Mouse (Mus musculus): ENCODE data around the gene BC028528.
A peak's percentile ranks its signal among the peaks of the same experiment; 100 is the strongest.
"Not testable (repeated sequence)": the region's sequence is repeated elsewhere in the genome, so short reads cannot be mapped to it uniquely, and the experiment has no call there.

Gene BC028528

DNA sequence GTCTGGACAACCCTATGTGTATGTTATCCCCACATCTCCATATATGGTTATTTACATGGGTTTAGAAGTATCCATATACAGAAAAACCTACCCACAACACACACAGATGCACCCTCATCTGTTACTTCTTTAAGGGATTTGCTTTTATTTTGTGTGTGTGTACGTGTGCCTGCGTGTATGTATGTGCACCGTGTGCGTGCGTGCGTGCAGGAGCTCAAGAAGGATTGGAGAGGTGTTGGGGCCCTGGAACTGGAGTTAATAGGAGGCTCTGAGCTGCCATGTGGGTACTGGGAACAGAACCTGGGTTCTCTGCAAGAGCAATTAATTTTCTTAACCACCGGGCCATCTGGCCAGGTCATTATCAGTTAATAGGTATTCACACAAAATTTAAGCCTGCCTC lies 19.8 kb downstream of the BC028528 start:
- no peak for DNase-seq (ENCODE audit: low spot score in 2 of 2)

DNA sequence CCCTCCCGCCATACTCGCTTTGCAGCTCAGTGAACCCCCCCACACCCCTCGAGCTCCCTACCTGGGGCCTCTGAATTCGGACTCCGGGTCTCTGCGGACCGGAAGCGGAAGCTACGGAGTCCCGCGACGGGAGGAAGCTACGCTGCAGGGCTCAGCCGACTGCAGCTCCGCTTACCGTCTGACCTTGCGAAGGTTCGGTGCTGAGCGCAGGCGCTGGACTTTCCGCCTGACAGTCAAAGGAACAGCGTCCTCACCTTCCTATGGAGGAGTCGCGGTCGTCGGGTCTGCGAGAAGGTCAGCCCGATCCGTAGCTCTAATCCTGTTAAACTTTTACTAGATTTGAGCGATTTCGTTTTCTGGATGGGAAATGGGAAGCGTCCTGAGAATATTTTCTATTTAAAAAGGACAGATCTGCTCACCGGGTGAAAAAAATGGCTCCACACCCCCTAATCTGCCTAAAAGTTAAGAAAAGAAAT lies 20.4 kb downstream of the BC028528 start, which contains the start of gene Mrps21:
Gene Mrps21 (minus strand): TSS at position 128 of the 476 bp plus-strand sequence.
- peak; percentile 79 to 83 for DNase-seq (ENCODE audit: low spot score in 2 of 2)

DNA sequence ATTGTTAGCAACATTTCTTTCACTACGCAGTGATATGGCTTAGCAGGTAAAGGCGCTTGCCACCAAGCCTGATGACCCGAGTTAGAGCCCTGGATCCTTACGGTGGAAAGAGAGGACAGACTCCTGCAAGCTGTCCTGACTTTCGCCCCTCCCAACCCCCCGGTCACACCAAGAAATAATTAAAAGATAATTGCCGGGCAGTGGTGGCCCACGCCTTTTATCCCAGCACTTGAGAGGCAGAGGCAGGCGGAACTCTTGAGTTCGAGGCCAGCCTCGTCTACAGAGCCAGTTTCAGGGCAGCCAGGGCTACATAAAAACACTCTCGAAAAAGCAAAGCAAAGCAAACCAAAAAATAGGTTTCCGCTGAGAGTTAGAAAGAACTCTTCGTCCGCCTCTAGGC lies 20.8 kb downstream of the BC028528 start:
- no peak for DNase-seq (ENCODE audit: low spot score in 2 of 2)

DNA sequence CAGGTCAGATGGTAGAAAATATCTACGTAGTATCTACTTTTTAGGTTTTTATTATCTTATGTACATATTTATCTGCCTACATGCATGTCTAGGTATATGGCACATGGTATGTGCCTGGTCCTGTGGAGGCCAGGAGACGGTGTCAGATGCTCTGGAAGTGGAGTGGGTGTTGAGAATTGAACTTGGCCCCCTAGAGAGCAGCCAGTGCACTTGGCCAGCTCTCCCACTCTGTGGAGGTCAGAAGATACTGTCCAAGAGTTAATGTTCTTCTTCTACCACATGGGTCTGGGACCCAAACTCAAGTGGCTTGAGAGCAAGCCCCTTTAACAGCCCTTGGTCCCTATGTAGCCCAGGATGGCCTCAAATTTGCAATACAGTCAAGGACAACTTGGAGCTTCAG lies 24.4 kb downstream of the BC028528 start:
- no peak for DNase-seq (ENCODE audit: low spot score in 2 of 2)

DNA sequence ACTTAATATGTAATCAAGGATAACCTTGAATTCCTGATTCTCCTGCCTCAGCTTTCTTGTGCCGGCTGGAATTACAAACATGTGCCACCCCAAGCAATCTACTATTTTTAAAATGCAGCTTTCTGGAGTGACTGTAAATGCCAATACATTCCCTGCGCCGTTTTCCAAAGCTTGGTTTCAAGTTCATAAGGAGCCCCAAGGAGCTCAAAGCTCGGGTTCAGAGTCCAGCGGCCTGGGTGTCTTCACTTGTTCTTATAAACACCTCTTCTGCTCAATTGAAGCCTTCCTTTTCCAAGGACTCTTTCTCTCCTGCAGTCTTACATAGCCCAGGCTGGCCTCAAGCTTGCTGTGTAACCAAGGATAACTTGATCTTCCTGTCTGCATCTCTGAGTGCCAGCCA lies 25.7 kb downstream of the BC028528 start:
- no peak for DNase-seq (ENCODE audit: low spot score in 2 of 2)

DNA sequence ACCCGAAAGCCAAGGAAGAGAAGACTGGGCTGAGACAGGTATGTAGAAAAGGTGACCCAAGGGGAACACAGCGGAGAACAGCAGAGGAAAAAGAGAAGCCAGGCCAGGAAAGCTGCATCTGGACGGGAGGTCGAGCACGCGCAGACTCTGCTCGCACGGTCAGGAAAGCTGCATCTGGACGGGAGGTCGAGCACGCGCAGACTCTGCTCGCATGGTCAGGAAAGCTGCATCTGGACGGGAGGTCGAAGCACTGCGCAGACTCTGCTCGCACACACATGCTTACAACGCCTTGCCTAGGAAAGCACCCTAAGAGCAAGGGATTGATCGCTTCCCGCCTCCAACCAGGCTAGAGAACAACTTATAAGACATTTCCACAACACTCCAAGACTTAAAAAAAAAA lies 26.2 kb downstream of the BC028528 start:
- no peak for DNase-seq (ENCODE audit: low spot score in 2 of 2)

DNA sequence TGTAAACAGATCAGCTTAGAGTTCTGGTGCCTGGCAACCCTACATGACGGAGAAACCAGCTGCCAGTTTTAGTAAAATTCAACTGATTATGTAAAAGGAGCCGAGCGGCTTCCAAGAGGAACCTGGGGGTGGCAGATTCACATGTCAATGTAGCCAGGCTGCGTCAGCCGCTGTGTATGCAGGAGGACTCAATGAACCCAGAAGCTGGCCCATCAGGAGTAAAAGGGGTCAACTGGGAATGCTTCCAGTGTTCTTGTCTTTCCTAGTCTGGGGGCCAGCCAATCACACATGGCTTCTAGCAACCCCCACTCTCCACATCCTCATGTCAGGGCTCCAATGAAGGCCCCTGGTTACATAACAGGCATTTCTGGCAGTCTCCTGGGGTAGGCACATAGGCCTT lies 26.8 kb downstream of the BC028528 start:
- DNase-seq (ENCODE audit: low spot score in 2 of 2): no peak

DNA sequence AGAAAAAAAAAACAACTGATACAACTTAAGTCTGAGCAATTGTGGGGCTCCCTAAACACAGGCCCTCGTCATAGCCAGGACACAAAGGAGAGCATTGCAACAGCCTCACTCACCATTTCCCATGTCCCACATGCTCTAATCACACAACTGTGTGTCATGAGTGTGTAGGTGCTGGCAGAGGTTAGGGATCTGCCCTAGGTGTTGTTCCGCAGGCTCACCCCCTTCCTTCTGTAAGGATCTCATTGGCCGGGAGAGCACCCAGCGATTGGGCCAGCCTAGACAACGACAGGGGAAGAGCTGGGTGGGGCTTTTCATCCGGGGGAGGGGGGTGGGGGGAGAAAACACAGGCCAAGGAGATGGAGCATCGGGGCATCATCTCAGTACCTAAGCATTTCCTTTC lies 28.2 kb downstream of the BC028528 start:
- DNase-seq (ENCODE audit: low spot score in 2 of 2): no peak

DNA sequence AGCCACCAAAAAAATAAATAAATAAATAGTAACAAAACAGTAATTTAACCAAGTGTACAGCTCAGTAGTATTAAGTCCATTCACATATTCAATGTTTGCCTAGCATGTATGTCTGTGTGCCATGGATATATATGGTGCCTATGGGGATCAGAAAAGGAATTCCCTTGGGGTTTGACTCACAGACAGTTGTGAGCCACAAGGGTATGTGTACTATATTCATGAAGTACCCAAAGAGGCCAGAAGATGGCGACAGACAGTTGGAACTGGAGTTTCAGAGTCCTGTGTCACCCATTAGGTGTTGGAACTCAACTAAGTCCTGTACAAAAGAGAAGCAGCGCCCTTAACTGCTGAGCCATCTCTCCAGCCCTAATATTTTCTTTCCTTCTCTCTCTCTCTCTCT lies 30.0 kb downstream of the BC028528 start:
- peak; percentile 71 to 83 for DNase-seq (ENCODE audit: low spot score in 2 of 2)

DNA sequence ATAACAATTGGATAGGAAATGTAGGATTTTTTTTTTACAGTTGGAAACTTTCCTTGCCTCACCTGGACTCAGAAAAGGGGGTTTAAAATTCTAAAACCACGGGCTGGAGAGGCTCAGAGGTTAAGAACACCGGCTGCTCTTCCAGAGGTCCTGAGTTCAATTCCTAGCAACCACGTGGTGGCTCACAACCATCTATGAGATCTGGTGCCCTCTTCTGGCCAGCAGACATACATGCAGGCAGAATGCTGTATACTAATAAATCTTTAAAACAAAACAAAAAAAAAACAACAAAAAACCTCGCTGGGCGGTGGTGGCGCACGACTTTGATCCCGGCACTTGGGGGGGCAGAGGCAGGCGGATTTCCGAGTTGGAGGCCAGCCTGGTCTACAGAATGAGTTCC lies 30.6 kb downstream of the BC028528 start:
- DNase-seq (ENCODE audit: low spot score in 2 of 2): peak; percentile 13 to 31

DNA sequence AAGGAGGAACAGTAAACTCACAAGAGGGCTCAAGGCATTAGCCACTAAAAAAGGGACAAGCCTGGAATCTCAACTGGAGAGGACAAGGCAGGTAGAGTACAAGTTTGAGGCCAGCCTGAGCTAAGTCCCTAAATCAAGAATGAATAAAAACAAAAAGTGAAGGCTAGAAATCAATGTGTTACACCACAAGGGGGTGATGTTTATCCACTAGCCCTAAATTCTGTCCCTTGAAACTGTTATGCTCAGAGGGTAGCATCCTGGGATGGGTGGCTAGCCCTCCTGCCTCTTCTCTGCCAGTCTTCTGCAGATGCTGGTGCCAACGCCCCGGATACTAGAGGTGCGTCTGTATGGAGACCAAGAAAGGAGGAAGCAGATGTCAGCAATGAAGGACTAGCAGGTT lies 31.5 kb downstream of the BC028528 start:
- DNase-seq (ENCODE audit: low spot score in 2 of 2): no peak

DNA sequence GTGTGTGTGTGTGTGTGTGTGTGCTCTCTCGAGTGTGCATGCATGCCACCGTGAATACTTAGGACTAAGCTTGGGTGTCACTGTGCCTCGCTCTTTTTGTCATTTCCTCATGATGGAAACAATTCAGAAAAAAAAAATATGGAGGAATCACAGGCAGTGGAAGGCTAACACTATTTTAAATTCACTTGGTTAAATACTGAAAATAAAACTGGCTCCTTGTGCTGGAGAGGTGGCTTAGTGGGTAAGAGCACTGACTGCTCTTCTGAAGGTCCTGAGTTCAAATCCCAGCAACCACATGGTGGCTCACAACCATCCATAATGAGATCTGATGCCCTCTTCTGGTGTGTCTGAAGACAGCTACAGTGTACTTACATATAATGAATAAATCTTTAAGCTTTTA lies 33.5 kb downstream of the BC028528 start:
- not testable (repeated sequence) for DNase-seq (ENCODE audit: low spot score in 2 of 2)

DNA sequence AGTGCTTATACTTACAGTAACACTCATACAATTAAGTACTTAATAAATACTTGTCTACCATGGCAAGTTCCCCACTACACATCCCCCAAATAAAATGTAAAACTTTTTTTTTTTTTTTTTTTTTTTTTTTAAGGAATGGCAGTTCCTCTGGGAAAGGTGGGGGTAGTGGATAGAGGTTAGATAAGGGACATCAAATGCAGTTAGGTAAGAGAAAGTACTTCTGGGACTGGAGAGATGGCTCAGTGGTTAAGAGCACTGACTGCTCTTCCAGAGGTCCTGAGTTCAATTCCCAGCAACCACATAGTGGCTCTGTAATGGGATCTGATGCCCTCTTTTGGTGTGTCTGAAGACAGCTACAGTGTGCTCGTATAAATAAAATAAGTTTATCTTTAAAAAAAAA lies 34.8 kb downstream of the BC028528 start:
- not testable (repeated sequence) for DNase-seq (ENCODE audit: low spot score in 2 of 2)

DNA sequence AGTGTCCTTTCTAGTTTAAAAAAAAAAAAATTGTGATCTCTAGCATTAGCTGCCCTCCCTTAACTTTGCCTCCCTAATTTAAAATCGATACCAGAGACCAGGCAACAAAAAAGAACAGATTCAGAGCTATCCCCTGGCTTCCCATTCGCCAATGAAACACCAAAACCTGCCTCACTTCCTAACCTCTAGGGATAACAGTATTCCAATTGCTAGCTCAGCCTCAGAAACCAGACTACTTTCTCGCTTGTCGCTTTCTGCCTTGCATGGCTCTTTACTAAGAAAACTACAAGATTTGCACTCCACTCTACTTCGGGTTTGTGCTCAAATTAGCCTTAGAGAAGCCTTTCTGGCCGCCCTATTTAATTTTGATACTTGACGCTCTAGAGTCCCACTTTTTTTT lies 35.7 kb downstream of the BC028528 start:
- DNase-seq (ENCODE audit: low spot score in 2 of 2): no peak

DNA sequence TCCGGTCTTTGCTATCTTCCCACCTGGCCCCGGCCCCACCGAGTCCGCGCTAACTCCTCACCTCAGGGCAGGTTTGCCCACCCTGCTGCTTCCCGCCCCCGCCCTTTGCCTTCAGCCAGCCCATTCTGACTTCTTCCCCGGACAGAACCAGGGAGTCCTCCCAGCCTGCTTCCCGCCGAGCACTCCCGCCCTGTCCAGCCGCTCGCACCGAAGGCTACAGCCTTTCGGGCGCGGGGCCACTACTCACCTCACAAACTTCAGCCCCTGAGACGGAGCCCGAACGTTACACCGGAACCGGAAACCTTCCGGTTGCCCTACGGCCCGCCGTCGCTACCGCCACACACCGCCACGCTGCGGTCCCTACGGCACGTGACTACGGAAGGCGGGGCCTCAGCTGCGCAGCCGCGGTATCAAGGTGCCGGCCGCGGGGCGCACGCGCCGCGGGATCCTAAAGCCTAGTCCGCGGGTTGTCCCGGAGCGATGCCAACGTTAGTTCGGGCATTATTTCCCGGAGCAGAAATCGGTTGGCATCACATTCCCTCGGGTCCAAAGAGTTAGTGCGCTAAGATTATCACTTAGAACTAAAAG lies 36.2 kb downstream of the BC028528 start, which contains the start of gene Prpf3:
Gene Prpf3 (minus strand): TSS at position 384 of the 588 bp plus-strand sequence.
- peak; percentile 88 to 93 for DNase-seq (ENCODE audit: low spot score in 2 of 2)

DNA sequence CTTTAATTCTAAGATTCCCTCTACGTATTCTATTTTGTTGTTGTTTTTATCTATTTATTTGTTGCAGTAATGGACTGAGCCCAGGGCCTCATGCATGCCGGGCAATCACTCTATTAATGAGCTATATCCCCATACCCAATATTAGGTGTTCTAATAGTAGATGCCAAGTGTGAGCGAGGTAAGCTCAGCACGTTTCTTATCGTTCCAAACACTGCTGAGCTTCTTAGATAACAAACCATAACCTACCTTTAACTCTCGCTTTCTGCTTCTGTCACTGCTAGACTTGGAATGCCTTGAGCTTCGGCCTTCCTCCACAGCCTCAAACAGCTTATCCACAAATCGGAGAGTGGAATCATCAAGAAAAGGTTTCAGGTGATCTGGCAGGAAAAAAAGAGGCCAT lies 40.5 kb downstream of the BC028528 start:
- no peak for DNase-seq (ENCODE audit: low spot score in 2 of 2)

DNA sequence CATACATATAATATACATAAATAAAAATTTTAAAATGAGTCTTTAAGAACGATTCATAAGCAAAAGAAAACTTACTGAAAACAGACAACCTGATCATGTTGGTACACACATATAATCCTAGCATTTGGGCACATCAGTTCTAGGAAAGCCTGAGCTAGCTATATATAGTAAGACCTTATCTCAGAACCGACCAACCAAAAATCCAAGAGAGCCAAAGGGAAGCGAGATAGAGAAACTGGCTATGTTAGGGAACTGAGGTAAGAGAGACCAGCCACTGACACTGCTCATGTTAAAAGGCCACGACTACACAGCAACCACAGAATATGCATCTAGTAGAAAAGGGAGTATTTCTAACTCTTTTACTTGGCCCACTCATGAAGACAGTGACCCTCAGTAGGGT lies 41.2 kb downstream of the BC028528 start:
- no peak for DNase-seq (ENCODE audit: low spot score in 2 of 2)

DNA sequence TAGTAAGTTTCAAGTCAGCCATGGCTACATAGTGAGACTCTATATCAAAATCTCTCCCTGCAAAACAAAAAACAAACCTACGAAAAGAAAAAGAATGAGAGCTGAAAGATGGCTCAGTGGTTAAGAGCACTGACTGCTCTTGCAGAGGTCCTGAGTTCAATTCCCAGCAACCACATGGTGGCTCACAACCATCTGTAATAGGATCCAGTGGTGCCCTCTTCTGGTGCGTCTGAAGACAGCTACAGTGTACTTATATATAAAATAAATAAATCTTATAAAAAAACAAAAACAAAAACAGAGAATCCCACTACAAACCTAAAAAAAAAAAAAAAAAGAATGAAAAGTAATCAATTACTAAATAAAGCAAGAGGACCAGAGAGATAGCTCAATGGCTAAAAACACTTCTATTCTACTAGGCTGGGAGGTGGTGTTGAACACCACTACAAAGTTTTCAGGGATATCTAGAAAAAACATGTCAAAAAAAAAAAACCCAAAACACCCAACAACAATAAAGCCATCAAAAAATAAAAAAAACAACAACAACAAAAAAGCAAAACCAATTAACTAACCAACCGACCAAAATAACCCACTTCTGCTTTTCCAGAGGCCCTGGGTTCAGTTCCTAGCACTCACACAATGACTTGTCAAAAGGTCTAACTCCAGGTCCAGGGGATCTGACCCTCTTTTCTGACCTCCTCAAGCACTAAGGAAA lies 49.1 kb downstream of the BC028528 start:
- DNase-seq (ENCODE audit: low spot score in 2 of 2): no peak

DNA sequence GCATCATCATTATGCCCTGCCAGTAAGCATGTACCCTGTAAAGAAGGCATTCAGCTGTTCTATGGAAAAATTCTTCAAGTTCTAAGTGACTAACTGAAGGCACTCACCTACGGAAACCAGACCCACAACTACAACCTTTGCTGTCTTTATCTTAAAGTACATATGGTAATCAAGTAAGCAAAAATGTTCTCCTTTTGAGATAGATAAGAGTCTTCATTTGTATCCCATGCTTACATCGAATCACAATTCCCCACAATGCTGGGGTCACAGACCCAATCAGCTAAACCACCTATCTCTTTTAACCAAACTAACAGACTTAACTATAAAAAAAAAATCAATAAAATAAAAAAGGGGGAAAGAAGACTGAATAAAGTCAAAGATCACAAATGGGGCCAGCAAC lies 52.6 kb downstream of the BC028528 start:
- no peak for DNase-seq (ENCODE audit: low spot score in 2 of 2)
